Mouse (Mus musculus) layer of hippocampus, adult 18-20 months (tissue): ENCODE measurements around the gene Creb3. TPM values are rescaled to one million over a fixed set of nuclear protein-coding genes. Genes with fewer than 3 reads are reported as not detected.
"Not testable (repeated sequence)": the region's sequence is repeated elsewhere in the genome, so short reads cannot be mapped to it uniquely, and the experiment has no call there.

ENCODE experiments used
- DNase-seq, 2 experiments: peaks; one replicate each; pipeline ENCODE4 v3.0.0; 2022; ENCODE audit warnings: low spot score in 2 of 2
- long read RNA-seq: library from polyadenylated mRNA; stranded (forward); transcript quantifications from one replicate; pipeline ENCODE4 v2.0.0, GENCODE M21; 2021
- total RNA-seq, 2 experiments: library from RNA; stranded (reverse); gene quantifications; 2 replicates each; pipeline ENCODE4 v1.2.3; 2021

Gene Creb3
- total RNA-seq: 10 to 100 TPM; 67.4 to 74.5 TPM
- long read RNA-seq, transcript Creb3-201 (9 exons, 1,884 nt): major isoform, 61 of 64 reads
- long read RNA-seq, partial matches to known transcripts: 0 of 64 reads
- long read RNA-seq, other reads (novel, unspliced or antisense): 3 of 64 reads

DNA sequence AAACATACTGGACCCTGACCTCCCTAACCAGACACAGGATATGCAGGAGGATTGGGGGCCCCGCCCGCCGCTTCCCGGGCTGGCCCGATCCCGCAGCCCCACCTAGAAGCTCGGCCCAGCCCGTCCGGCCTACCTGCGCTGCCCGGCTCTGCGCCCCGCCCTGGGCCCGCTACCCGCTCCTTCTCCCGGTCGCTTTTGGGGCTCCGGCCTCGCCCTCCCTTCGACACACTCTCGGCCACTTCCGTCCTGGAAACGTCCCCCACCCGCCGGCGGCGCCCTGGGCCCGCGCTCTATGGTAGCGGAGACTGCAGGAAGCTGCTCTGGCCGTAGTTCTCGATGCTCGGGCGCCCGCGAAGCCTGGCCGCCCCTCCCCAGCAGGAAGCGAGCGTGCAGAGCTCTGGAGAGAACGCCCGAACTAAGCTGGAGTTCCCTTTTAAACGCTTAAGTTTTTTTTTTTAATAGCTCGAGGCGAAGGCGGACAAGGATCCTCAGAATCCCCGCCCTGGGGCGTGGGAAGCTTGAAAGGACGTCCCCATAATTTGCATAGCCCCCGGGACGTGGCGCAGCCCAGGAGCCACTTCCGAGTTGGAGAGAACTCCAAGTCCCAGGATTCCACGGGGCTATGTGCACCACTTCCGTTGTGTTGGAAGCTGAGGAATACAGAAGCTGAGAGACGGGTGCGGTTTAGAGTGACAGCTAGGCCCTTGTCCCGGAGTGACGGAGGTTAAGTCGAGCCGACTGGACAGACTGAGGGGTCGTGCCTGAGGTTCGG is at the start of gene Creb3, which contains the start of gene Tln1:
Gene Creb3 (plus strand): TSS at position 336 of the 772 bp plus-strand sequence.
Gene Tln1 (minus strand): TSS at position 695 of the 772 bp plus-strand sequence.
- DNase-seq: peak; percentile 95 to 98

DNA sequence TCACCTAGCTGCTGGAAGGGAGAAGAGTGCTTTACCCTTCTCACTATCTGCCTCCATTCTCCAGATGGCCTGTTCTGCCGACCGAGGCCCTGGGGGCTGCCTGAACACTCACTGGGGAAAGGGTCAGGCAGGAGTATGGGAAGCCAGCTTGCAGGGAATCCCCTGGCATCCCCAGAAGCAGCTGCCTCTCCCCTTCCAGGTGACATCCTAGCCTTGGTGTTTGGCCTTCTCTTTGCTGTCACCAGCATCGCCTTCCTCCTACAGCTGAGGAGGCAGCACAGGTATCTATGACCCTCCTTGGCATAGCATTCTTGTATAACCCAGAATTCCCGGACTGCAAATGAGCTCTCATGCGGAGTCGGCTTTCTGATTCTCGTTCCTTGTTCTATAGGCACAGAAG is 49.5 kb upstream of the Creb3 start:
- no peak for DNase-seq

GRCm38 (mm10) chr4:43513300-43513699 is 48.8 kb upstream of the Creb3 start:
- DNase-seq: no peak

DNA sequence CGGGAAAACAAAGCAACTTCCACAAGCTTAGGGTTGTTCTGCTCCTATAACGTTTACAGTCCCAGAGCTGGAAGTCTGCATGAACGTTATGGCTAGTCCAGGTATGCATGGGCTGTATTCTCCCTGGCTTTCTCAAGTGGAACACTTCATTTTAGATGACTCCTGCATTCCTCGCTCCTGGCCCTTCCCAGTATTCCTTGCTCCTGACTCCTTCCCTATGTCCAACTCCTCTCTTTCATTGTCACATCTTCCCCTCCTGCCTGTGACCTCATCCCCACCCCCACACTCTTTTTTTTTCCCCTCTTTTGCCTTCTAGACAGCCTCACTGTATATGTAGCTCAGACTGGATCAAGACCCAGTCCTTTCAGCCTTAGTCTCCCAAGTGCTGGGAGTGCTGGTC is 48.3 kb upstream of the Creb3 start:
- no peak for DNase-seq

- no peak for DNase-seq
Measured at GRCm38 (mm10) chr4:43515764-43516708, 46.1 kb upstream of the Creb3 start.

- DNase-seq: no peak
Measured at GRCm38 (mm10) chr4:43519551-43519950, 42.6 kb upstream of the Creb3 start.

DNA sequence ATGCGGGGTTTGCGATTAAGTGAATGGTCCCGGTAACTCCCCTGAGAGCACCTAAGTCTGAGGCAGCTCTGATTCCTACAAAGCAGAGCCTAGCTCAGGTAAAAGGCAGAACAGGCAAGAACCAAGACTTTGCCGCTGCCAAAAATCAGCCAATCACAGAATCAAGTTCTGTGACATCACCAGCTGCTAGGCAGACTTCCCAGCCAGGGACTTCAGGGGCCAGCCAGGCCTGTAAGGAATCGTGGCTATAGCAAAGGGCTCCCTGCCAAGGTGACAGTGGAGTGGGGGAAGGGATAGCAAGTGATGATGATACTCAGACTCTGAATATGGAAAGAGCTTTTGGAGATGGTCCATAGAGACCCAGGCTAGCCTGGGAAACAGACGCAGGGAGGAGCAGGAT is 42.2 kb upstream of the Creb3 start:
- peak; percentile 76 to 90 for DNase-seq

GRCm38 (mm10) chr4:43527880-43528279 is 34.3 kb upstream of the Creb3 start:
- DNase-seq: no peak

DNA sequence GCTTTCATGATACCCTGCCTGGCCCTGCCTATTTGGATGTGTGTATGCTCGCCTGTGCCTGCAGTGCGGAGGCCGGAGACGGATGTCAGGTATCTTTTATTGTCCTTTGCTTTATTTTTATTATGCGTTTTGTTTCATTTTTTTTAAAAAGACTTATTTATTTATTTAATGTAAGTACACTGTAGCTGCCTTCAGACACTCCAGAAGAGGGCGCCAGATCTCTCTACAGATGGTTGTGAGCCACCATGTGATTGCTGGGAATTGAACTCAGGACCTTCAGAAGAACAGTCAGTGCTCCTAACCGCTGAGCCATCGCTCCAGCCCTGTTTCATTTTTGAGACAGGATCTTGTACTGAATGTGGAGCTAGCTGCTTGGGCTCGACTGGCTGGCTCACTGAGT is 33.6 kb upstream of the Creb3 start:
- DNase-seq: no peak

DNA sequence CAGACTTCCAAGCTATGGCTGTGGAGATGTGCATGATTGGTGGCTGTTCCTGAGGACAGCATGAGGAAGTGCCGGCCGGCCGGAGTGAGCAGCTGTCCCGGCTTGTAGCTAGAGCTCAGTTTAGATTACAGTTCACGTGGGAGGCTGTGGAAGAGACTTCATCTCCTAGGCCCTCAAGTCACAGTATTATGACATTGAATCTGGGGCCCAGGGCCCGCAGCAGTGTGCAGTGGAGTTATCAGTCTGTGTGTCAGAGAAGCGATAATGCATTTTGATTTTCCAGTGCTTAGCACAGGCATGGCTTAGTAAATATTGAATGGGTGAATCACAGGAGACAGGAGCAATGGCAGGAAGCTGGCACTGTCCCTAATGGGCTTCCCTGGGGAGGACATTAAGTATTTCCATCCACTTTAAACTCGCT is 32.0 kb upstream of the Creb3 start:
- no peak for DNase-seq

GRCm38 (mm10) chr4:43530581-43530980 is 31.6 kb upstream of the Creb3 start:
- DNase-seq: peak; percentile 51 to 83

- DNase-seq: no peak
Measured at GRCm38 (mm10) chr4:43533270-43533669, 28.9 kb upstream of the Creb3 start.

DNA sequence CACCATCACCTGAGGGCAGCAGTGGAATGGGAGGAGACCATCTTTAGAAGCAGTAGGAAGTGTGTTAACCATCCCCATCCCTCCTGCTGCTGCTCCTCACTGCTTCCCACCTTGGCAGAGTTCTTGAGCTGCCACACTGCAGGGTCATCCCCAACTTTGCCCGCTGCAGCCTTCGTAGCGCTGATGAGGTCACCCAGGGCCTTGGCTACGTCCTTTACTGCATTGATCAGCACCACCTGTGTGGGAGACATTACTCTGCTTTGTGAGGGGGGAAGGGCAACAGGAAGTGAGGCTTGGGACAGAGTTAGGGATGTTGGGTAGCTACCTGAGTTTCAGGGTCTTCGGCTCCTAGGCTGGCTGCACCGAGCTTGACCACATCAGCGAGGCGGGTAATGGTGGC is 26.5 kb upstream of the Creb3 start:
- DNase-seq: no peak

GRCm38 (mm10) chr4:43536031-43536430 is 26.1 kb upstream of the Creb3 start:
- DNase-seq: no peak

DNA sequence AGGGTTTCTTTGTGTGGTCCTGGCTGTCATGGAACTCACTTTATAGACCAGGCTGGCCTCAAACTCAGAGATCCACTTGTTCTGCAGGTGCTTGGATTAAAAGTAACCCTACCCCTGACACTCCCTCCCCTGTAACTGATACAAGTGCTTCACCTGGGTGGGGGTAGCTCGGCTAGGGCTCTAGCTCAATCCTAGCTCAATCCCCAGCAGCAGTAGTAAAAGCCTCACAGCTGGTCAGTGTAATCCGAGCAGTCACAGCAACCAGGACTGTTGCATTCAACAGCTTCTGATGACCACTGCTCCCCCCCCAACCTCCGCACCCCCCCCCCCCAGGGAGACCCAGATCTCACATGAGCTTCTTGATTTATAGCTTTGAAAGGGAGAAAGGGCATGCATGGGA is 20.1 kb upstream of the Creb3 start:
- DNase-seq: no peak

DNA sequence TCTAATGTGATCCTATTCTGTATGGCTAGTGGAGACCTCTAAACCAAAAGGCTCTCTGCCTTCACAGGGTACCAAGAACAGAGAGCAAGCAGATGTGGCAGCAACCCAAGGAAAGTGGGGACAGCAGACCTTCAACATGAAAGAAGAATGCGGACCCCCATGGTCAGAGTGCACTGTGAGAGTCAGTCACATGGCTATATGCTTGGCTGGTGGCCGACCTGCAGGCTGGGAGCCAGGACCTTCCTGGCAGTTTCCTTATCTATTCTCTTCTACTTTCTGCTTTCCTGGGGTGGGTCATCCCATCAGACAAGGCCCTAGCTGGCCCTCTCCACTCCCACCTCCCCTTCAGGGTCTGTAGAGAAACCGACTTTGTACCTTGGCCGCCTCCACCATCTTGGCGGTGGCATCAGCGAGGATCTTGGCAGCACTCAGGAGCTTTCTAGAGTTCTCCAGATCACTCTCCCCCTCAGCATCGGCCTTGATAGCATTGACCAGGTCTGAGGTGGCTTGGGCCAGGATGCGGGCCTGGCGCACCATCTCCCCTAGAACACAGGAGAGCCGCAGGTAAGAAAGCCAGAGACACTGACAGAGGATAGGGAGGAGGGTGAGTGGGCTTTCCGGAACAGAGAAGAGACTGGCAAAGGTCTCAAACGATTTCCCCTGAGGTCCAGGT is 15.6 kb upstream of the Creb3 start:
- no peak for DNase-seq

DNA sequence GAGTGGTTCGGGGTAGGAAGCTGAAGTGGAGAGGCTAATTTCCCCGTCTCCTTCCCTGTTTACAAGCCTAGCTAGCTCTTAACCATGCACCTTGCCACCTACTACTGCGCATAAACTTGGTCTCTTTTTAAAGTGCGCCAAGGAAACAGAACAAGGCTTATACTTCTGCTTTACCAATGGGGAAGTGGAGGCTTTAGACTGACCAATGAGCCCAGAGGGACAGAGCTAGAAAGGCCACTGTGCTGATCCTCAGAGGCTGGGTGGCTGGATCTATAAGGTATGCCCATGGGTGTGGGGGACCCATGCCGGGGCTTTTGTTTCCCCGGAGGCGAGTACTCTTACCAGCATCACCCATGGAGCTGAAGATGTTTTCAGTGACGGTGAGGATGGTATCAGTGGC is 15.0 kb upstream of the Creb3 start:
- DNase-seq: no peak

DNA sequence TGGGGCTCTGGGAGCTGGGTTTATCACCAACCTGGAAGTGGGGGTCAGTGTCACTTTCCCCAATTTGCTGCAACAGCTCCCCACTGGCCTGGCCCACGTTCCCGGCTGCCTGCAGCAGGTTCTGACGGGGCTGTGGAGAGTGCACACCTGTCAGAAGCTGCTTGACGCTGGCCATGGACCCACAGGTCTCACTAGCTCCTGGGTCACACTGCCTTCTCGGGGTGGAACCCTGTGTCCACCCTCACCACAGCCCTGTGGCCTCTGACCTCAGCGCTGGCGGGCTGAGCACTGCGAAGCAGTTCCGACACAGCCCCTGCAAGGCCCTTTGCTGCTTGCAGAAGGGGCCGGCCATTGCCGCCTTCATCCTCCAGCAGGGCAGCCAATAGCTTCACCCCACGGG is 13.1 kb upstream of the Creb3 start:
- no peak for DNase-seq

GRCm38 (mm10) chr4:43551854-43552253 is 10.3 kb upstream of the Creb3 start:
- DNase-seq: not testable (repeated sequence)

GRCm38 (mm10) chr4:43552437-43552836 is 9.7 kb upstream of the Creb3 start:
- peak in 1 of 2 experiments; percentile 59 for DNase-seq

- no peak for DNase-seq
Measured at GRCm38 (mm10) chr4:43553891-43554290, 8.2 kb upstream of the Creb3 start.
